Mouse (Mus musculus): ENCODE measurements around the gene Zfp523.

- no peak for TF ChIP-seq CTCF (IDR thresholded peaks at IDR 0.05; ENCODE audit: low read depth)
- TF ChIP-seq EP300 (IDR thresholded peaks at IDR 0.05; ENCODE audit: low read depth) = no peak
Measured at GRCm38 (mm10) chr17:28237362-28237761, 60.4 kb downstream of the Zfp523 start.

All from heart, postnatal 0 days (tissue).